Mouse (Mus musculus): ENCODE data around the gene Klf16.
"Not testable (repeated sequence)": the region's sequence is repeated elsewhere in the genome, so short reads cannot be mapped to it uniquely, and the experiment has no call there.

Klf16 gene

DNA sequence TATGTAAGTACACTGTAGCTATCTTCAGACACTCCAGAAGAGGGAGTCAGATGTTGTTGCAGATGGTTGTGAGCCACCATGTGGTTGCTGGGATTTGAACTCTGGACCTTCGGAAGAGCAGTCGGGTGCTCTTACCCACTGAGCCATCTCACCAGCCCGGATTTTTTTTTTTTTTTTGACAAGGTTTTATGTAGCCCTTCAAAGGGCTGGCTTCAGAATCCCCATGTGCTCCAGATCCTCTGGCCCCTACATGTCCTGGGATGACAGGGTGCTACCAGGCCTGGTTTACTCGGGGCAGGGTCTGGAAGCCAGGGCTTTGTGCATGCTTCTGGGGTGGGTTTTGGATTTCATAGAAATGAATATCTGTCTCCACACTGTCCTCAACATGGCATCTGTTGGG is 28.6 kb upstream of the Klf16 start, which contains the start of gene Gm49322:
Gene Gm49322 (plus strand): TSS at position 301 of the 400 bp plus-strand sequence.
- DNase-seq, result not testable (repeated sequence)

DNA sequence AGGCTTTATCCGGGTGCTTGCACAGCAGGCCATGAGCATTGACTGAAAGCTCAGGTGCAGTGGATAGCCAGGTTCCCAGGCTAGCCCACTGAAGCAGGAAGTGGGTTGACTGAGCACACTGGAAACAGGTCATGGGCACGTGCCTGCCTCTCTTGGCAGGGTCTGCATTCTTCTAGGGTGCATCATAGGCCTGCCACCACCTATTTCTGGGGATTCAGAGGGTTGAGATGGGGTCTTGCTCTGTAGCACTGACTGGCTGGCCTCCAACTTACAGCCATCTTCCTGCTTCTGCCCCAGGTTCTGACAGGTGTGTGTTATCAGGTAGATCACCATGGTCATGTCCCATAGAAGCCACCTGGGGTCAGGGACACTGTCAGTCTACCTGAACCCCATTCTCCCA is 27.9 kb upstream of the Klf16 start:
- no peak for DNase-seq

DNA sequence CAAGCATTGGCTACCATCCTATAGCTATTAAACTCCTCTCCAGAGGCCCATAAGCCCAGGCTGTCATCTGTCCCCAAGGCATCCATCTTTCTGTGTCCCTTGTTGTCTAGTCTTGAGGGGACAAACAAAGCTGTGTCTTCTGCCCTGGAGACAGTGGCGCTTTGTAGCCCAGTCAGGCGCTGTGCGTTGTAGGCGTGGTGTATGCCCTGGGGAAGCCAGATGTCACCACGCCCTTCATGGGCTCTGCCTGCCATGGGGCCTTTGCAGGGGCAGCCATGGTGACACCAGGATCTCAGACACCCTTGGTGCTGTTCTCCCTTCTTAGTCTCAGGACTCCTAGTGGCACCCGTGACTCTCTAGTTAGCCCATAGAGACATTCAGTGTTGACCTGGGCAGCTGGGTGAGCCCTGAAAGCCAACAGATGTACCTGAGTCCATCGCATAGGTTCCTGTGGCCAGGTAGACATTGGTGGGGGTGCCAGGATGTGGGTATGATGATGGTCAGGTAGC is 26.9 kb upstream of the Klf16 start:
- DNase-seq, result no peak

GRCm38 (mm10) chr10:80603364-80603763 is 26.2 kb upstream of the Klf16 start:
- DNase-seq, result no peak

- peak; percentile 98 for DNase-seq
Measured at GRCm38 (mm10) chr10:80602698-80603325, 25.7 kb upstream of the Klf16 start, which contains the start of the genes Scamp4 and Adat3. Scamp4 (plus strand) TSS chr10:80602872. Adat3 (plus strand) TSS chr10:80602880.

GRCm38 (mm10) chr10:80596318-80596717 is 19.2 kb upstream of the Klf16 start:
- no peak for DNase-seq

- peak; percentile 94 for DNase-seq
Measured at GRCm38 (mm10) chr10:80589879-80590854, 13.0 kb upstream of the Klf16 start, which contains the start of gene Abhd17a. Abhd17a (minus strand) TSS chr10:80590341.

GRCm38 (mm10) chr10:80589127-80589878 is 12.2 kb upstream of the Klf16 start:
- no peak for DNase-seq

- peak; percentile 45 for DNase-seq
Measured at GRCm38 (mm10) chr10:80587305-80587657, 10.2 kb upstream of the Klf16 start.

- no peak for DNase-seq
Measured at GRCm38 (mm10) chr10:80586407-80587304, 9.5 kb upstream of the Klf16 start.

- no peak for DNase-seq
Measured at GRCm38 (mm10) chr10:80585581-80585980, 8.5 kb upstream of the Klf16 start.

GRCm38 (mm10) chr10:80584642-80585552 is 7.8 kb upstream of the Klf16 start:
- DNase-seq, result no peak

- DNase-seq, result peak; percentile 72
Measured at GRCm38 (mm10) chr10:80584045-80584488, 6.9 kb upstream of the Klf16 start.

DNA sequence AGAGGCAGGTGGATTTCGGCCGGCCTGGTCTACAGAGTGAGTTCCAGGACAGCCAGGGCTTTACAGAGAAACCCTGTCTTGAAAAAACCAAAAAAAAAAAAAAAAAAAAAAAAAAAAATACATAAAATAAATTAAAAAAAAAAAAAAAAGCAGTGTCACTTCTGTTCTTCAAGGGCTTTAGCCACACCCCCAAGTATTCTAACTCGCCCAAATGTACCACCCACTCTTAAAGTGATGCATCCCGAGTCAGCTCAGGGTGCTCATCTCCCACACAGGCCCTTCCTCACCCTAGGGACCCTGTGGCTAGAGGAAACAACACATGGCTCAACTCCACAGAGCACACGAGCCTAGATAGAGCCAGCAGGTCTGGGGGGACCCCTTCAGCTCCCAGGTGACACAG is 5.9 kb upstream of the Klf16 start:
- DNase-seq, result no peak

GRCm38 (mm10) chr10:80578911-80579310 is 1.8 kb upstream of the Klf16 start:
- DNase-seq, result peak; percentile 68

DNA sequence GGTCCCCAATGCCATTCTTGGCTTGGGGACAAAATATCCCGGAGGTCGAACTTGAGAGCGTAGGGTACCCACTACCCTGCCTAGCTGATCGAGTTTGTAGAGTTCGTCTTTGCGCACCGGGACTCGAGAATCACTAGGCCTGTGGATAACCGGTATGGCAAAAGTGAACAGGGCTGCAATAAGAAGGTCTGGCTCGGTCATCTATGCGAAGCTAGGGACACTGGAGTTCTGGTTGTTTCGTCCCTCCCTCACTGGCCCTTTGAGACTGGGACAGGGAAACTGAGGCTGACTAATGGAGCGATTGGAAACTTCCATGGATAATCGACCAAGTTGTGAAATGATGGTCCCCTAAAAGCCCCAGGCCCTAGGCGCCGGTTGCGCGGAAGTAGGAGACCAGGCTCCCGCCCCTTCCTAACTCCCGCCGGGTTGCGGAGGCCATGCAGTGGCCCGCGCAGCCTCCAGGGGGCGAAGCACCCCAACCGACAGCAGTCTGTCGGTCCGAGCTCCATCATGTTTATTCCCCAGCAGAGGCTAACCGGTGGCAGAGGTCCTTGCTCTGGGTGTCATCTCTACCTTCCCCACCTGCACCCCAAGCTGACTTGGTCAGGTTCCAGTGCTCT is 1.1 kb upstream of the Klf16 start:
- DNase-seq, result peak; percentile 86

DNA sequence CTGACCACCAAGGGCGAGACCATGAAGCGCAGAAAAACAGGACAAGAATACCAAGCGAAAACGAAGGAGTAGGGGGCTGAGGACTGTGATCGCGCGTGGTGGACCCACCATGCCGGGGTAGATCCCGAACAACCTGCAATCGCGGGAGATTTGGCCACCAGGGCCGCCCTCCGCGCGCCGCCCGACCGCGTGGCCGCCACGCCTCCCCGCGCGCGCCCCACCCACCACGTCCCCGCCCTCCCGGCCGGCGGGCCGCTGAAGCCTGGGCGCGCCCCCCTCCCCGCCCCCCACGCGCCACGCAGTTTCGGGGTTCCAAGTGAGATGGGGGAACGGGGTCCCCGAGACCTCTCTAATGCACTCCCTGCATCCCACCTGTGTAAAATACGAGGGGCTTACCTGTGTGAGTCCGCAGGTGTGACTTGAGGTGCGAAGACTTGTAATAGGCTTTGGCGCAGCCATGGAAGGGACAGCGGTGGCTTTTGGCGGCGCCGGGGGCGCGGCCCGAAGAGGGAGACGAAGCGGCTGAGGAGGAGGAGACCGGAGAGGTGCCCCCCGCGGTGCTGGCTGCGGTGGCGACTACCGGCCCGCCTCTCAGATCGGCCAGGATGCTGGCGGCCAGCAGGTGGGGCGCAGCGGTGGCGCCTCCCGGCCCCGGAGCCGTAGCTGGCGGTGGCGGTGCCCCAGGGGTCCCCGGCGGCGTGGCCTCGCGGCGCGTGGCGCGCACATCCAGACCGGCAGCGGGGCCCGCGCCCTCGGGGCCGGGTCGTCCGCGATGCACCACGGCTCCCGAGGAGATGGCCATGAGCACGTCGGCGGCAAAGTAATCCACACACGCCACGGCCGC is 548 bp downstream of the Klf16 start:
- peak; percentile 66 for DNase-seq

DNA sequence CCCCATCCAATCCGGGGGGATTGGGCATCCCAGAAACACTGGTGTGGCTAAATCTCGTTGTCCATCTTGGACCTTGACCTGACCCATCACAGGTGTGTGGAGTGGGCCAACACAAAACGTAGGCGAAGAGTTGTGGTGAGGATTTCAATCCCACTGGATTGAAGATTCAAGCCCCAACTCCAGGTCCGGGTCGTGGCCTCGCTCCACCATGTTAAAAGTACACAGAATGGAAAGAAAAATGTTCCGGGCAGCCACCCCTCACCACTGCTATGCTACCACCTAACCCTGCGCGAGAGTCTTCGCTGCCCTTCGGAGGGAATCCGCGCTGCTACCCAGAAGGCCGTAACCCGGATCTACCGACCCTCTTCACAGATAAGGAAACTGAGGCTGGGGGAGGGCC is 1.2 kb downstream of the Klf16 start:
- DNase-seq, result no peak

GRCm38 (mm10) chr10:80574896-80575295 is 2.2 kb downstream of the Klf16 start:
- DNase-seq, result no peak

All from kidney, adult 18-20 months (tissue).